Mouse (Mus musculus) MEL (cell line): ENCODE results near the gene Lce3c. TPM values are rescaled to one million over a fixed set of nuclear protein-coding genes. Genes with fewer than 3 reads are reported as not detected.

Experiments
- DNase-seq: peaks from one replicate; pipeline ENCODE4 v3.0.0; 2011; ENCODE audit warnings: low read depth, low spot score
- H3K27ac ChIP-seq: 2 replicates; pipeline ENCODE4 v1.5.1; 2012; ENCODE audit warnings: low read depth, mild to moderate bottlenecking, control low read depth, low read length, moderate library complexity; ENCODE audit not compliant: control insufficient read depth
- H3K27me3 ChIP-seq, 2 experiments: fragments of 150-350 bp in 1 of 2; sonication (generic) in 1 of 2; 2 replicates each; pipeline ENCODE4 v1.6.1; 2012; ENCODE audit warnings: low read length in 2 of 2, mild to moderate bottlenecking in 2 of 2, improper control_type of control experiment in 1 of 2, moderate library complexity in 1 of 2; ENCODE audit not compliant: insufficient read depth in 2 of 2, control insufficient read depth in 1 of 2
- H3K36me3 ChIP-seq, 2 experiments: 2 replicates each; pipeline ENCODE4 v1.6.1; 2012 to 2014; ENCODE audit warnings: low read length in 2 of 2, improper control_type of control experiment in 1 of 2, inconsistent platforms in 1 of 2, mild to moderate bottlenecking in 1 of 2; ENCODE audit not compliant: insufficient read depth in 2 of 2, control insufficient read depth in 1 of 2
- H3K4me1 ChIP-seq, 2 experiments: fragments of 150-350 bp in 1 of 2; sonication (generic) in 1 of 2; 2 replicates each; pipeline ENCODE4 v1.6.1; 2012; ENCODE audit warnings: low read length in 2 of 2, improper control_type of control experiment in 1 of 2, mild to moderate bottlenecking in 1 of 2; ENCODE audit not compliant: insufficient read depth in 2 of 2, control insufficient read depth in 1 of 2
- H3K4me3 ChIP-seq, 2 experiments: fragments of 150-350 bp in 1 of 2; sonication (generic) in 1 of 2; 2 replicates each; pipeline ENCODE4 v1.5.1; 2012; ENCODE audit warnings: low read depth in 2 of 2, low read length in 2 of 2, mild to moderate bottlenecking in 2 of 2, moderate library complexity in 2 of 2, control low read depth in 1 of 2, improper control_type of control experiment in 1 of 2; ENCODE audit not compliant: control insufficient read depth in 1 of 2, insufficient read depth in 1 of 2
- H3K79me2 ChIP-seq: 2 replicates; pipeline ENCODE4 v1.6.1; 2012; ENCODE audit warnings: mild to moderate bottlenecking, low read length, moderate library complexity; ENCODE audit not compliant: control insufficient read depth, poor library complexity, insufficient read depth
- H3K9ac ChIP-seq: 2 replicates; pipeline ENCODE4 v1.6.1; 2012; ENCODE audit warnings: low read depth, mild to moderate bottlenecking, control low read depth, low read length, moderate library complexity; ENCODE audit not compliant: control insufficient read depth, poor library complexity, severe bottlenecking
- H3K9me3 ChIP-seq: fragments of 150-350 bp; sonication (generic); replicated peaks from 2 replicates; pipeline ENCODE4 v1.6.1; 2012; ENCODE audit warnings: mild to moderate bottlenecking, low read length, improper control_type of control experiment, moderate library complexity; ENCODE audit not compliant: insufficient read depth
- BHLHE40 ChIP-seq: IDR thresholded peaks from 2 replicates; pipeline ENCODE4 v1.6.1; 2012; ENCODE audit warnings: low read depth, mild to moderate bottlenecking, inconsistent platforms, low read length, improper control_type of control experiment, borderline replicate concordance
- CHD1 ChIP-seq: IDR thresholded peaks from 2 replicates; pipeline ENCODE4 v1.6.1; 2012; ENCODE audit warnings: low read depth, mild to moderate bottlenecking, inconsistent platforms, low read length, improper control_type of control experiment
- CHD2 ChIP-seq: IDR thresholded peaks from 2 replicates; pipeline ENCODE4 v1.6.1; 2011; ENCODE audit warnings: low read length, improper control_type of control experiment
- CTCF ChIP-seq, 3 experiments: IDR thresholded peaks in 2 of 3; conservative IDR thresholded peaks in 1 of 3; 2 replicates each; pipeline ENCODE4 v1.5.1; 2011 to 2012; ENCODE audit warnings: low read length in 3 of 3, low read depth in 2 of 3, mild to moderate bottlenecking in 2 of 3, improper control_type of control experiment in 1 of 3, inconsistent platforms in 1 of 3, mixed read lengths in 1 of 3, moderate library complexity in 1 of 3; ENCODE audit not compliant: control insufficient read depth in 1 of 3, insufficient read depth in 1 of 3, poor library complexity in 1 of 3, severe bottlenecking in 1 of 3
- E2F4 ChIP-seq: IDR thresholded peaks from 2 replicates; pipeline ENCODE4 v1.6.1; 2011; ENCODE audit warnings: low read depth, low read length, improper control_type of control experiment, borderline replicate concordance
- ELF1 ChIP-seq: IDR thresholded peaks from 2 replicates; pipeline ENCODE4 v1.6.1; 2014; ENCODE audit warnings: low read depth, mild to moderate bottlenecking, inconsistent platforms, low read length, improper control_type of control experiment, moderate library complexity
- EP300 ChIP-seq, 2 experiments: IDR thresholded peaks; 2 replicates each; pipeline ENCODE4 v1.6.1; 2011; ENCODE audit warnings: improper control_type of control experiment in 2 of 2, low read length in 2 of 2, low read depth in 1 of 2, mild to moderate bottlenecking in 1 of 2
- JUND ChIP-seq: IDR thresholded peaks from 2 replicates; pipeline ENCODE4 v1.6.1; 2011; ENCODE audit warnings: low read depth, mild to moderate bottlenecking, improper control_type of control experiment, low read length
- KAT2A ChIP-seq: conservative IDR thresholded peaks from 2 replicates; pipeline ENCODE4 v1.6.1; 2012; ENCODE audit warnings: low read depth, low read length, improper control_type of control experiment, inconsistent platforms
- MAX ChIP-seq: IDR thresholded peaks from 2 replicates; pipeline ENCODE4 v1.6.1; 2011; ENCODE audit warnings: low read length, improper control_type of control experiment
- MEF2A ChIP-seq: IDR thresholded peaks from 2 replicates; pipeline ENCODE4 v1.6.1; 2014; ENCODE audit warnings: low read depth, mild to moderate bottlenecking, inconsistent platforms, low read length, improper control_type of control experiment; ENCODE audit not compliant: poor library complexity, insufficient replicate concordance, severe bottlenecking; ENCODE audit errors: extremely low read depth
- MXI1 ChIP-seq: IDR thresholded peaks from 2 replicates; pipeline ENCODE4 v1.6.1; 2011; ENCODE audit warnings: mild to moderate bottlenecking, low read depth, low read length, improper control_type of control experiment
- NELFE ChIP-seq: IDR thresholded peaks from 2 replicates; pipeline ENCODE4 v1.6.1; 2011; ENCODE audit warnings: low read depth, low read length, improper control_type of control experiment
- RAD21 ChIP-seq: IDR thresholded peaks from 2 replicates; pipeline ENCODE4 v1.6.1; 2011; ENCODE audit warnings: mild to moderate bottlenecking, low read depth, low read length, improper control_type of control experiment
- RCOR1 ChIP-seq: IDR thresholded peaks from 2 replicates; pipeline ENCODE4 v1.6.1; 2012; ENCODE audit warnings: low read depth, mild to moderate bottlenecking, inconsistent platforms, low read length, improper control_type of control experiment
- SIN3A ChIP-seq: IDR thresholded peaks from 2 replicates; pipeline ENCODE4 v1.6.1; 2012; ENCODE audit warnings: low read length, improper control_type of control experiment, inconsistent platforms
- SMC3 ChIP-seq: IDR thresholded peaks from 2 replicates; pipeline ENCODE4 v1.6.1; 2011; ENCODE audit warnings: low read depth, low read length, improper control_type of control experiment
- TAL1 ChIP-seq: IDR thresholded peaks from 2 replicates; pipeline ENCODE4 v1.6.1; 2012; ENCODE audit warnings: mild to moderate bottlenecking, inconsistent platforms, low read length, moderate library complexity, mixed read lengths
- TBP ChIP-seq: IDR thresholded peaks from 2 replicates; pipeline ENCODE4 v1.8.0; 2011; ENCODE audit warnings: low read depth, low read length, improper control_type of control experiment
- UBTF ChIP-seq: IDR thresholded peaks from 2 replicates; pipeline ENCODE4 v1.6.1; 2012; ENCODE audit warnings: low read depth, mild to moderate bottlenecking, inconsistent platforms, low read length, improper control_type of control experiment, moderate library complexity, borderline replicate concordance; ENCODE audit not compliant: insufficient read depth
- USF1 ChIP-seq: IDR thresholded peaks from 2 replicates; pipeline ENCODE4 v1.6.1; 2014; ENCODE audit warnings: low read depth, mild to moderate bottlenecking, inconsistent platforms, low read length, improper control_type of control experiment, moderate library complexity
- USF2 ChIP-seq, 2 experiments: IDR thresholded peaks; 2 replicates each; pipeline ENCODE4 v1.6.1; 2011 to 2012; ENCODE audit warnings: improper control_type of control experiment in 2 of 2, low read length in 2 of 2, borderline replicate concordance in 1 of 2, inconsistent platforms in 1 of 2, low read depth in 1 of 2, mild to moderate bottlenecking in 1 of 2; ENCODE audit not compliant: insufficient read depth in 1 of 2
- ZC3H11A ChIP-seq: IDR thresholded peaks from 2 replicates; pipeline ENCODE4 v1.6.1; 2012; ENCODE audit warnings: low read depth, mild to moderate bottlenecking, inconsistent platforms, low read length, improper control_type of control experiment
- ZNF384 ChIP-seq: IDR thresholded peaks from 2 replicates; pipeline ENCODE4 v1.6.1; 2012; ENCODE audit warnings: low read depth, mild to moderate bottlenecking, inconsistent platforms, low read length, improper control_type of control experiment
- polyA plus RNA-seq, 2 experiments: library from polyadenylated mRNA; stranded (reverse) in 1 of 2; unstranded in 1 of 2; fragments of >175 nt in 1 of 2; fragments of >200 nt in 1 of 2; gene quantifications; 2 replicates each; pipeline versions ENCODE4 v1.2.1 to v1.2.4; 2012; ENCODE audit warnings: low replicate concordance in 2 of 2, low read depth in 1 of 2; ENCODE audit not compliant: insufficient read length in 2 of 2, insufficient read depth in 1 of 2, missing spikeins in 1 of 2
- total RNA-seq: library from RNA; depleted of rRNA; stranded (reverse); fragments of 300-350 nt; gene quantifications from 2 replicates; pipeline ENCODE4 v1.2.3, GENCODE M21; 2012

Gene Lce3c
- total and polyA plus RNA-seq, 3 experiments: not detected

DNA sequence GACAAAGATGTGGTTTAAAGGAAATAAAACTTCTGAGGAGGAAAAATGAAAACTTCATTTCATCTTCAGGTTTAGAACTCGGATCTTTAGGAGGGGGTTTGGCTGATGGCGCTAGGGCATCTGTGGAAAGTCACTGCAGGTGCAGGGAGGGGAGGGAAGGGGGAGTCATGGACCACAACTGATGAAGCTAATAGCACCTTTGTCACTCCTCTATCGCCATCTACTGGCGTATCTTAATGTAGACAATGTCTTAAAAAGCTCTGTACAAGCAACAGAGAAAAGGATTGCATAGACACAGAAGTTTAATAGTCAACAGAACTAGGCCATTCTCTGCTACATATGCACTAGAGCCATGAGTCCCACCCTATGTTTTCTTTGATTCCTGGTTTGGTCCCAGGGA, 40.6 kb upstream of the Lce3c start:
- Histone ChIP-seq H3K36me3 (no peaks in the 10 kb centered on the region), H3K79me2 (no peaks in the 10 kb centered on the region), H3K4me1 (no peaks in the 10 kb centered on the region), H3K4me3 (no peak overlapping the region), H3K9me3 (no peaks in the 10 kb centered on the region), H3K27me3 (no peaks in the 10 kb centered on the region; a peak in 1 of 4 replicates), H3K27ac (no peak overlapping the region), H3K9ac (no peak overlapping the region)
- TF ChIP-seq CTCF (IDR thresholded peaks at IDR 0.05 in 2 of 3, conservative IDR thresholded peaks at IDR 0.05 in 1 of 3; ENCODE audit: control insufficient read depth in 1 of 3, insufficient read depth in 1 of 3, low read depth in 2 of 3, low read length in 3 of 3, poor library complexity in 1 of 3, severe bottlenecking in 1 of 3) (peak in 1 of 3 experiments; percentile 46; a peak in 2 of 6 replicates), CHD1 (no peak), SMC3 (peak; percentile 35), EP300 (IDR thresholded peaks at IDR 0.05; ENCODE audit: low read depth in 1 of 2, low read length in 2 of 2) (no peak), RAD21 (peak; percentile 31)
- DNase-seq: peak; percentile 29

- TF ChIP-seq USF2 (IDR thresholded peaks at IDR 0.05; ENCODE audit: borderline replicate concordance in 1 of 2, insufficient read depth in 1 of 2, low read depth in 1 of 2, low read length in 2 of 2) (no peak), E2F4 (no peak), UBTF (no peak)
- no peaks in the 10 kb centered on the region for H3K27me3 ChIP-seq
Measured at GRCm38 (mm10) chr3:92905182-92905581, 39.1 kb upstream of the Lce3c start.

DNA sequence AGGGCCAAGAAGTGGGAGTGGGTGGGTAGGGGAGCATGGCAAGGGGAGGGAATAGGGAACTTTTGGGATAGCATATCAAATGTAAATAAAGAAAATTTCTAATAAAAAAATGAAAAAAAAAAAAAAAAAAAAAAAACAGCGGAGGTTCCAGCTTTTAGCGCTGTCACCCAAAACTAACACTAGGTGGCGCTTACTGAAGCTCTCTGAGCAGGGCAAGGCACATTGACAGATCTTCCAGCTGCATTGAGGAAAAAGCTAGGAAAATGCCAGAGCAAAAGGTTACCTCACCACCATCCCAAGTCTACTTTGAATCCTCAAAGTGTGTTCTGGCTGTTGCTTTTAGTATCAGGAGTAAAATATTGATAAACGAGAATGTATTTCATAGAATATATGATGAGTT, 36.7 kb upstream of the Lce3c start:
- no peaks in the 10 kb centered on the region for H3K27me3 ChIP-seq
- H3K79me2 ChIP-seq: no peaks in the 10 kb centered on the region
- H3K4me3 ChIP-seq: no peak overlapping the region
- peak; percentile 39 for DNase-seq
- no peaks in the 10 kb centered on the region for H3K36me3 ChIP-seq
- H3K9me3 ChIP-seq: no peaks in the 10 kb centered on the region
- no peaks in the 10 kb centered on the region for H3K4me1 ChIP-seq
- no peak overlapping the region for H3K27ac ChIP-seq
- H3K9ac ChIP-seq: no peak overlapping the region
- TF ChIP-seq KAT2A (no peak), ZC3H11A (no peak), RCOR1 (no peak), BHLHE40 (no peak), NELFE (no peak), MXI1 (no peak), EP300 (IDR thresholded peaks at IDR 0.05; ENCODE audit: low read depth in 1 of 2, low read length in 2 of 2) (no peak), MEF2A (no peak), RAD21 (peak; percentile 25), JUND (no peak), SIN3A (no peak), USF1 (no peak), TAL1 (no peak), CHD2 (no peak), SMC3 (peak; percentile 58), TBP (no peak), ELF1 (no peak), CHD1 (no peak), MAX (no peak), USF2 (IDR thresholded peaks at IDR 0.05; ENCODE audit: borderline replicate concordance in 1 of 2, insufficient read depth in 1 of 2, low read depth in 1 of 2, low read length in 2 of 2) (no peak), E2F4 (no peak), ZNF384 (peak; percentile 89), CTCF (IDR thresholded peaks at IDR 0.05 in 2 of 3, conservative IDR thresholded peaks at IDR 0.05 in 1 of 3; ENCODE audit: control insufficient read depth in 1 of 3, insufficient read depth in 1 of 3, low read depth in 2 of 3, low read length in 3 of 3, poor library complexity in 1 of 3, severe bottlenecking in 1 of 3) (peak; percentile 57 to 74 (median 58)), UBTF (no peak)

More at GRCm38 (mm10) chr3:92905182-92905581, 39.1 kb upstream of the Lce3c start:
- H3K36me3 ChIP-seq: no peaks in the 10 kb centered on the region
- H3K9me3 ChIP-seq: no peaks in the 10 kb centered on the region
- no peaks in the 10 kb centered on the region for H3K79me2 ChIP-seq
- no peak overlapping the region for H3K9ac ChIP-seq
- no peak overlapping the region for H3K4me3 ChIP-seq
- H3K27ac ChIP-seq: no peak overlapping the region
- no peaks in the 10 kb centered on the region for H3K4me1 ChIP-seq
- no peak for DNase-seq
